Comparison of ENCODE assay signal across 11 mouse cellular contexts in the genomic region with DNA sequence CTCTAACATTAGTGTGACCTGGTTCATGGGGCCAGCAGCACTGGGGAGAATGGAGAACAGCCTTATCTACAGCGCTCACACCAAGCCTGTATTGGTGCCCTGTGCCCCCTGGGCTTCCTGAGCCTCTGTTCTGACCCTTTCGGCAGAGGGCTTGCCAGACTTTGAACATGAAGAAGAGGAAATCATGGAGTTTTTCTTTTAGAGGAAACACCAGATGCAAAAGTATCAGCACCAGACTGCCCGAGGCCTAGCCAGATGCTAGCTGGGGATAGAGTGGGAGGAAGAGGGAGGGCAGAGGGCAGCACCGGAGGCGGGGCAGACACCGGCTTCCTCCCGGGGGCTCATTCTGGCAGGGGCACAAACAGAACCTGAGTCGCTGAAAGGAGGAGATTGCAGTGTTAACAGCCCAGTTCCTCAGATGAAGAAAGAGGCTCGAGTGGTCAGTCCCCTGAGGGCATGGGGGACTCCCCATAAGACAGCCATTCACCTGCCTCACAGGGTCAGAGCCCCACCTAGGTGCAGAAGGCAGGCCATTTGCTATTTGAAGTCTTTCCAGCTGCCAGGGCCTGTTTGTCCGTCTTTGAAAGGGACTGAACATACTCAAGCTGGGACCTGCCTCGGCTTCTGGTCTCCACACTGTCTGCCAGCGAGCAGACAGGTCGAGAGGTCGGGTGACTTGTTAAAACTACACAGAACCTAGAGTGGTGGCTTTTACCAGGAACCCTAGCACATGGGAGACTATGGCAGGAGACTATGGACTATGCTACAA. TPM values are rescaled to one million over a fixed set of nuclear protein-coding genes. Genes with fewer than 3 reads are reported as not detected.
DNase-seq lines count a peak whose midpoint lies in the region; ATAC-seq lines count a peak whose summit lies in the region.
"Had no signal": no experiment of that assay in that cellular context is flagged by ENCODE, and none has a peak within 500 bp of the region (broad histone marks: within the 10 kb centered on the region; RNA-seq: fewer than 3 reads in every experiment).

No protein-coding gene starts in this region.

- 0 out of 2 replicates have a peak overlapping the region, but pooled peaks have one; percentile 30 for H3K27ac ChIP-seq in hindbrain, embryonic 12.5 days
- H3K27ac ChIP-seq in hindbrain, embryonic 16.5 days (ENCODE audit: low read depth, low read length): no peak overlapping the region
- peak overlapping the region; percentile 62 for H3K27ac ChIP-seq in heart, embryonic 11.5 days (ENCODE audit: low read depth, low read length)
- peak overlapping the region; percentile 79 for H3K27ac ChIP-seq in limb, embryonic 11.5 days (replicated peaks; ENCODE audit: low read depth, low read length)

- H3K4me3 ChIP-seq in hindbrain, embryonic 12.5 days: no peak overlapping the region
- H3K4me3 ChIP-seq in hindbrain, embryonic 16.5 days (ENCODE audit: low read length): no peak overlapping the region
- no peak overlapping the region for H3K4me3 ChIP-seq in heart, embryonic 11.5 days (ENCODE audit: low read depth, low read length)
- no peak overlapping the region for H3K4me3 ChIP-seq in limb, embryonic 11.5 days (ENCODE audit: low read depth, low read length)
- H3K4me3 ChIP-seq: erythroblast, embryonic 14.5 days; midbrain, embryonic 12.5 days had no signal

- H3K4me1 ChIP-seq in hindbrain, embryonic 12.5 days: peaks cover 15% of the 10 kb centered on the region
- H3K4me1 ChIP-seq in hindbrain, embryonic 16.5 days (ENCODE audit: control insufficient read depth, insufficient read depth, low read depth, low read length): no peaks in the 10 kb centered on the region; the same call in 1 of the 2 replicates
- peaks cover 19% of the 10 kb centered on the region for H3K4me1 ChIP-seq in heart, embryonic 11.5 days (ENCODE audit: control insufficient read depth, insufficient read depth, low read length)
- H3K4me1 ChIP-seq in limb, embryonic 11.5 days (ENCODE audit: control insufficient read depth, insufficient read depth, low read length): peaks cover 11% of the 10 kb centered on the region
- H3K4me1 ChIP-seq: midbrain, embryonic 12.5 days had no signal

- no peaks in the 10 kb centered on the region for H3K9me3 ChIP-seq in hindbrain, embryonic 12.5 days (replicated peaks)
- no peaks in the 10 kb centered on the region for H3K9me3 ChIP-seq in hindbrain, embryonic 16.5 days (ENCODE audit: control insufficient read depth, low read length)
- H3K9me3 ChIP-seq in heart, embryonic 11.5 days (replicated peaks; ENCODE audit: control insufficient read depth, low read length): no peaks in the 10 kb centered on the region
- H3K9me3 ChIP-seq in limb, embryonic 11.5 days (ENCODE audit: control insufficient read depth, low read length): no peaks in the 10 kb centered on the region
- H3K9me3 ChIP-seq: midbrain, embryonic 12.5 days had no signal

- peaks cover 64% of the 10 kb centered on the region for H3K36me3 ChIP-seq in hindbrain, embryonic 12.5 days
- H3K36me3 ChIP-seq in hindbrain, embryonic 16.5 days (ENCODE audit: control insufficient read depth, insufficient read depth, low read length): peaks cover 37% of the 10 kb centered on the region
- H3K36me3 ChIP-seq in heart, embryonic 11.5 days (ENCODE audit: control insufficient read depth, insufficient read depth, low read length): peaks cover 13% of the 10 kb centered on the region
- no peaks in the 10 kb centered on the region for H3K36me3 ChIP-seq in limb, embryonic 11.5 days (ENCODE audit: control insufficient read depth, insufficient read depth, low read length)

- peak; percentile 32 for DNase-seq in NIH3T3 (ENCODE audit: low read depth)
- DNase-seq in limb, embryonic 11.5 days (ENCODE audit: low spot score): peak; percentile 64
- no peak for DNase-seq in cerebellum, adult 8-10 months
- DNase-seq in c-Kit-positive CD71-positive TER-119-positive erythroid progenitor cells, embryonic 14.5 days (ENCODE audit: low spot score): no peak
- no peak for DNase-seq in right cerebral cortex, adult 2 months (ENCODE audit: low spot score in 2 of 2)

- no peak overlapping the region for H3K4me2 ChIP-seq in hindbrain, embryonic 12.5 days (replicated peaks)
- no peak overlapping the region for H3K4me2 ChIP-seq in hindbrain, embryonic 16.5 days (ENCODE audit: low read length)
- peak overlapping the region; percentile 22 for H3K4me2 ChIP-seq in heart, embryonic 11.5 days
- H3K4me2 ChIP-seq in limb, embryonic 11.5 days (ENCODE audit: low read depth, severe bottlenecking): no peak overlapping the region; the same call in 1 of the 2 replicates
- H3K4me2 ChIP-seq: midbrain, embryonic 12.5 days had no signal

- H3K9ac ChIP-seq in hindbrain, embryonic 12.5 days: no peak overlapping the region
- no peak overlapping the region for H3K9ac ChIP-seq in hindbrain, embryonic 16.5 days (ENCODE audit: low read depth, low read length)
- no peak overlapping the region for H3K9ac ChIP-seq in heart, embryonic 11.5 days (ENCODE audit: low read depth, low read length)
- H3K9ac ChIP-seq in limb, embryonic 11.5 days (ENCODE audit: low read length): no peak overlapping the region
- H3K9ac ChIP-seq: midbrain, embryonic 12.5 days had no signal

- WGBS in hindbrain, embryonic 12.5 days: 41% methylated on average over 14 of the region's 14 CpGs
- WGBS in hindbrain, embryonic 16.5 days: 48% methylated on average over 14 of the region's 14 CpGs
- WGBS in heart, embryonic 11.5 days (ENCODE audit: insufficient replicate concordance): 32% methylated on average over 14 of the region's 14 CpGs
- 19% methylated on average over 14 of the region's 14 CpGs for WGBS in limb, embryonic 11.5 days

- no peak for ATAC-seq in hindbrain, embryonic 12.5 days (ENCODE audit: low FRiP score)
- ATAC-seq in hindbrain, embryonic 16.5 days: no peak
- no peak; the same call in 1 of the 2 replicates for ATAC-seq in heart, embryonic 11.5 days (replicated peaks; ENCODE audit: insufficient number of reproducible peaks, low FRiP score, low TSS enrichment)
- ATAC-seq in limb, embryonic 11.5 days (ENCODE audit: insufficient number of reproducible peaks, low FRiP score, low TSS enrichment, low read depth): no peak
- ATAC-seq: Patski had no signal

- H3K27me3 ChIP-seq in hindbrain, embryonic 12.5 days: no peaks in the 10 kb centered on the region
- no peaks in the 10 kb centered on the region for H3K27me3 ChIP-seq in hindbrain, embryonic 16.5 days (replicated peaks; ENCODE audit: control insufficient read depth, insufficient read depth, low read length)
- no peaks in the 10 kb centered on the region for H3K27me3 ChIP-seq in heart, embryonic 11.5 days (ENCODE audit: control insufficient read depth, insufficient read depth, low read length)
- no peaks in the 10 kb centered on the region for H3K27me3 ChIP-seq in limb, embryonic 11.5 days (ENCODE audit: control insufficient read depth, insufficient read depth, low read length)
- H3K27me3 ChIP-seq: midbrain, embryonic 12.5 days; Patski had no signal

RNA-seq across cellular contexts. Expression of a gene that starts 8.5 kb away (rescaled TPM):
- polyA plus RNA-seq in hindbrain, embryonic 12.5 days (2016; fragmentation: Nextera tagmentation; extraction: Ambion mirVana): 15.0 and 16.0 TPM in 2 replicates
- 19.6 and 23.1 TPM in 2 replicates for polyA plus RNA-seq in hindbrain, embryonic 16.5 days (2015; fragmentation: Nextera tagmentation; extraction: Ambion mirVana)
- 9.6 and 10.1 TPM in 2 replicates for polyA plus RNA-seq in heart, embryonic 11.5 days (2014; fragmentation: Nextera tagmentation; extraction: Ambion mirVana)
- polyA plus RNA-seq in limb, embryonic 11.5 days (2014; fragmentation: Nextera tagmentation; extraction: Ambion mirVana): 6.8 and 7.3 TPM in 2 replicates

RNA-seq across cellular contexts. Expression of a gene that starts 14.1 kb away (rescaled TPM):
- 168 and 176 TPM in 2 replicates for polyA plus RNA-seq in hindbrain, embryonic 12.5 days (2016; fragmentation: Nextera tagmentation; extraction: Ambion mirVana)
- 81.4 and 106 TPM in 2 replicates for polyA plus RNA-seq in hindbrain, embryonic 16.5 days (2015; fragmentation: Nextera tagmentation; extraction: Ambion mirVana)
- 106 and 124 TPM in 2 replicates for polyA plus RNA-seq in heart, embryonic 11.5 days (2014; fragmentation: Nextera tagmentation; extraction: Ambion mirVana)
- 209 and 228 TPM in 2 replicates for polyA plus RNA-seq in limb, embryonic 11.5 days (2014; fragmentation: Nextera tagmentation; extraction: Ambion mirVana)

RNA-seq across cellular contexts. Expression of a gene that starts 14.6 kb away (rescaled TPM):
- polyA plus RNA-seq in hindbrain, embryonic 12.5 days (2016; fragmentation: Nextera tagmentation; extraction: Ambion mirVana): 91.5 and 95.8 TPM in 2 replicates
- 68.4 and 85.0 TPM in 2 replicates for polyA plus RNA-seq in hindbrain, embryonic 16.5 days (2015; fragmentation: Nextera tagmentation; extraction: Ambion mirVana)
- polyA plus RNA-seq in heart, embryonic 11.5 days (2014; fragmentation: Nextera tagmentation; extraction: Ambion mirVana): 31.8 and 35.1 TPM in 2 replicates
- polyA plus RNA-seq in limb, embryonic 11.5 days (2014; fragmentation: Nextera tagmentation; extraction: Ambion mirVana): 65.3 and 66.7 TPM in 2 replicates

RNA-seq across cellular contexts. Expression of a gene that starts 34.8 kb away (rescaled TPM):
- polyA plus RNA-seq in hindbrain, embryonic 12.5 days (2016; fragmentation: Nextera tagmentation; extraction: Ambion mirVana): 1.8 and 3.9 TPM in 2 replicates
- polyA plus RNA-seq in hindbrain, embryonic 16.5 days (2015; fragmentation: Nextera tagmentation; extraction: Ambion mirVana): 10.2 and 13.2 TPM in 2 replicates
- 149 and 178 TPM in 2 replicates for polyA plus RNA-seq in heart, embryonic 11.5 days (2014; fragmentation: Nextera tagmentation; extraction: Ambion mirVana)
- 1.8 and 2.0 TPM in 2 replicates for polyA plus RNA-seq in limb, embryonic 11.5 days (2014; fragmentation: Nextera tagmentation; extraction: Ambion mirVana)

RNA-seq across cellular contexts. Expression of a gene that starts 43.1 kb away (rescaled TPM):
- 0.48 and 0.61 TPM in 2 replicates for polyA plus RNA-seq in hindbrain, embryonic 12.5 days (2016; fragmentation: Nextera tagmentation; extraction: Ambion mirVana)
- 0.26 and 0.31 TPM in 2 replicates for polyA plus RNA-seq in hindbrain, embryonic 16.5 days (2015; fragmentation: Nextera tagmentation; extraction: Ambion mirVana)
- polyA plus RNA-seq in heart, embryonic 11.5 days (2014; fragmentation: Nextera tagmentation; extraction: Ambion mirVana): 0.44 and 0.74 TPM in 2 replicates
- polyA plus RNA-seq in limb, embryonic 11.5 days (2014; fragmentation: Nextera tagmentation; extraction: Ambion mirVana): 0.54 and 0.69 TPM in 2 replicates

Comparison
In these comparisons a context has a peak if more than half of its experiments do, and no peak if none do; other contexts are left out.
1. DNase-seq: peak in NIH3T3 (single experiment) and limb, embryonic 11.5 days (single experiment); none in cerebellum, adult 8-10 months (single experiment), c-Kit-positive CD71-positive TER-119-positive erythroid progenitor cells, embryonic 14.5 days (single experiment) and right cerebral cortex, adult 2 months (0 of 2).